Mouse (Mus musculus) megakaryocyte, embryonic 14.5 days (primary cell): ENCODE measurements around the gene 1110008L16Rik.

Source experiments
- FLI1 ChIP-seq: IDR thresholded peaks from 2 replicates; pipeline ENCODE4 v1.6.1; 2012; ENCODE audit warnings: low read length, inconsistent platforms, mixed read lengths
- GATA1 ChIP-seq: IDR thresholded peaks from 3 replicates; pipeline ENCODE4 v1.6.1; 2012; ENCODE audit warnings: mixed read lengths, low read length, inconsistent platforms, borderline replicate concordance

- TF ChIP-seq GATA1 (no peak), FLI1 (no peak)
Measured at GRCm38 (mm10) chr12:55387788-55388465, 88.5 kb downstream of the 1110008L16Rik start.
